Mouse (Mus musculus): Measurements from ENCODE around the gene Pld5. TPM values are rescaled to one million over a fixed set of nuclear protein-coding genes. Genes with fewer than 3 reads are reported as not detected.
"Not testable (repeated sequence)": the region's sequence is repeated elsewhere in the genome, so short reads cannot be mapped to it uniquely, and the experiment has no call there.

The Pld5 gene
- total RNA-seq, 4 experiments from 2014 or later: 0.14 to 0.25 (median 0.24) TPM; not detected in 1

GRCm38 (mm10) chr1:176043056-176043455 lies 232.1 kb downstream of the Pld5 start:
- no peak for DNase-seq (ENCODE audit: low spot score)

GRCm38 (mm10) chr1:176039923-176040322 lies 235.2 kb downstream of the Pld5 start:
- DNase-seq (ENCODE audit: low spot score): no peak

- no peak for DNase-seq (ENCODE audit: low spot score)
Measured at GRCm38 (mm10) chr1:176036028-176036427, 239.1 kb downstream of the Pld5 start.

GRCm38 (mm10) chr1:176034699-176035098 lies 240.4 kb downstream of the Pld5 start:
- no peak for DNase-seq (ENCODE audit: low spot score)

- DNase-seq (ENCODE audit: low spot score): no peak
Measured at GRCm38 (mm10) chr1:176033698-176034097, 241.4 kb downstream of the Pld5 start.

DNA sequence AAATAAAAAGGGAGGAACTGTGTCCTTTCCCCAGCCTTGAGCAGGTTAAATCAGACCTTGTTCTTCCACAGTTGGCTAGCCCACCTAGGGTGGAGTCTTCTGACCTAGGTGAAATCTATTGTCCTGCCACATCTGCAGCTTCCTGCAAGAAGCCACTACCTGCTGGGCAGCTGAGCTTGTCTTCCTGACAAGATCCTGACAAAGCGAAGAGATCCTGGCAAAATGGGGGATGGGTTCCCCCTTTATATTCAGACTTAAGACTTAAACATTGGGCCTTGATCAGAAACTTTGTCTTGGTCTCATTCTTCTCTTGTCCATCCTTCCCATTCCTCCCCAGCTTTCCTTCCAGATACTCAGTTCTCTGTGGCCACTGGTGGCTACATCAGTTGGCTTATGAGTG lies 246.0 kb downstream of the Pld5 start:
- DNase-seq (ENCODE audit: low spot score): no peak

GRCm38 (mm10) chr1:176028397-176028796 lies 246.7 kb downstream of the Pld5 start:
- DNase-seq (ENCODE audit: low spot score): no peak

DNA sequence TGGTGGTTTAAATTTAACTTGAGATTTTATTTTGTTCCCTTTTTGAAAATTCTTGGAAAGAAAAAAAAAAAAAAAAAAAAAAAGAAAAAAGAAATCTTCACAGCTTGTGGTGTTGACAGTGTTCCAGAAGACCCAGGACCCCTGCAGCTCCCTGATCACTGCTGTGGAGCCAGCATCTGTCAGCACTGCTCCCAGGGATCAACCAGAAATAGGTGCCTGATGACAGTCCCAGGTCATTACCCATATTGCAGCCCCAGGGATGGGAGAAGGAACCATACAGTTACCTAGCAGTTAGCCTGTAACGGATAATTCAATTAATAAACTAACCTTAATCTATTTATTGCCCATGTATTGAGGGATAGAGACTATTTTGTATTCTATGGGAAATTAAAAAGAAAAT lies 250.6 kb downstream of the Pld5 start:
- no peak for DNase-seq (ENCODE audit: low spot score)

DNA sequence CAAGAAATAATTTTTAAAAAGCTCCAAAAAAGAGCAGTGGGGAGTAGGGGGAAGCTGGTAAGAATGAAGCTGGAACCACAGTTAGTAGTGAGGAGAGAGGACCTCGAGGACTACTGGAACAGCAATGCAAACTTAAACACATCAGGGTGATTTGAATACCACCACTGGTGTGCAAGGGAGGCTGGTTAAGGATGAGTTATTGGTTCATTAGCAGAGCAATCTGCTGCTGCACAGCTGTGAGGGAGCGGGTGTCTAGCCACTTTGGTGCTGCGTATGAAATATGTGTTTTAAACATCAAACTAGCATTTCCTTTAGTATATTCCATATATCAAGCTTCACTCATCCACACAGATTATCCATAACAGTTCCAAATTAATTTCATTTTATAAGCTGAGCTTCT lies 256.6 kb downstream of the Pld5 start:
- DNase-seq (ENCODE audit: low spot score): no peak

GRCm38 (mm10) chr1:176016076-176016475 lies 259.0 kb downstream of the Pld5 start:
- DNase-seq (ENCODE audit: low spot score): no peak

DNA sequence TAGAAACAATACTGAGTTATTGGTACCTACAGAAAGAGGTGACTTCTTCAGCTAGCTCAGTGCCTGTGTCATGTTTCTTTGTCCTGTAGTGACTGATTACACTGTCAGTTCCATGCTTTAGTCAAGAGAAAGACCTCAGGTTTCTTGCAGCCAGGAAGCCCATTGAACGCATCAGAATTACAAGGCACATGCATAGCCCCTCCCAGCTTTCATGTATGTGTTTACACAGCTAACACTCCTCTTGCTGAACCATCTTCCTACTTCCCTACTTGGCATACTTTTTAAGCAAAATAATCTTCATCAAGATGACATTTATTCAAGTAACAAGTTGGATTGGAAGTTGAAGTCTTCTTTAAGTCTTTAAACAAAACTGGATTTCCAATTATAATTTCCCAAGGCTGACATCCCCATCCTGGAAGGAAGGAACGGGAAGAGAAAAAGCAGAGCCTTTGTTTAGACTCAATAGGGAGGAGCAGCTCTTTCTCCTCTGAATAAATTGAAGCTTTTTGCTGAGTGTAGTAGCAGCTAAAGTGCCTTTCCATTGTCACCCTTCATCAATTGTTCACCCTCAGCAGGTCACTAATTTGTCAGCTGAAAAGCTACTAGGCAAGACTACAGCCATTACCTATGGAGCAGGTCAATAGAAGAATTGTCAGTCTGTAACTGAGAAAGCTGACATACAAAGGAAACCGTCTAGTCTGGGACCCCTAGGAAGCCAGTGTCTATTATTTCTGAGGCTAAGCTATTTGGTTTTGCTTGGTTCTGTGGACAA lies 261.4 kb downstream of the Pld5 start:
- no peak for DNase-seq (ENCODE audit: low spot score)

DNA sequence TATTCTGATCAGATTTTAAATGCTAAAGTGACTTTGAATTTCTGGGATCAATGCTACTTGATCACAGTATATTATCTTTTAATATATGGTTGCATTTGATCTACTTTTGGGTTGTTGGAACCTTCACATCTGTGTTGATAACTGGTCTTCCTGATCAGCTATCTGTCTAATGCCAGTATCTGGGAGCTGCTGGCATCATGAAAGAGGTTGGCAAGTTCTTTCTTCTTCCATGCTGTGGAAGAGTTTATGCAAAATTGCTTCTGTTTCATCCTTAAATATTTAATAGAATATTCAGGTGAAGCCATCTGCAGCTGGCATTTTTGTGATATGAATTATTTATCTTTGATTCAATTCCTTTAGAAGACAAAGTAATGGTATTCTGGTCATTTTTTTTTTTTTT lies 263.6 kb downstream of the Pld5 start:
- no peak for DNase-seq (ENCODE audit: low spot score)

- DNase-seq (ENCODE audit: low spot score): no peak
Measured at GRCm38 (mm10) chr1:176011072-176011471, 264.0 kb downstream of the Pld5 start.

- DNase-seq (ENCODE audit: low spot score): no peak
Measured at GRCm38 (mm10) chr1:176008411-176008810, 266.7 kb downstream of the Pld5 start.

DNA sequence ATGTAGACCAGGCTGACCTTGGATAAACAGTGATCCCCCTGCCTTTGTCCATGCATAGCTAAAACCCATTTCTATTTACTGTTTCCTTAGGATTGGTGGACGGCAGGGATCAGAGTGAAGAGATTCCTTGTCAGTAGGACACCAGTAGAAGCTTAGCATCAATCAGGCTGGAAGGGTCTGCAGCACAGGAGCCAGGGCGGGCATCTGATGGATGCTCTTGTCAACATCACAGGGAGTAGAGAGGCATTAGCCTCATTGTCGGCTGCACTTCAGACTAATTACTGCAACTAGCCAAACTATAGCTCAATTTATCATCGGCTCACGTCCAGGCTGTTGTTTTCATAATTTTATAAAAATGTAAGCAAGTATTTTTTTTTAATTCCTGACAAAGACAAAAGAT lies 274.5 kb downstream of the Pld5 start:
- no peak for DNase-seq (ENCODE audit: low spot score)

DNA sequence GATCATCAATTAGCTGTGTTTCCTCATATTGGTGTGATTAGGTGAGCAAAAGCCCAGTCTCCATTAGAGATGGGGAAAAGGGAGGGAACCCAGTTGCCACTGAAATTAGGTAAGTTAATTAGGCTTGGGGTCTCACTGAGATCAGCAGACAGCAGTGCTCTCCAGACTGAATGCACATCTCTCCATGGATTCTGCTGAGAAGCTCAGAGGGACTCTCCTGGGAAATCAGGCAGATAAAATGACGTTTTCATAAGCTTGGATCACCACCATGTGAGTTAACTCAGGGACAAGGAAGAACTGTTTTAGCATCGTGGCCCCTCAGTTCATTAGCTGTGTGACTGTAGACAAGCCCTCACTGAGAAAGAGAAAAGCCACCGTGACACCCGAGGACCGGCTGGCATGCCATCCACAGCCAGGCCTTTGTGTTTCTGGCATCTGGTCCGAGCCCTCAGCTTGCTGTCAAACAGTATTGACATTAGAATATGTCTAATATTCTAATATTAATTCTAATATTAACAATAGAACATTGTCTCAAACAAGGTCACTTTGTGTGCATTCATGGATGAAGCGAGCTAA lies 277.9 kb downstream of the Pld5 start:
- DNase-seq (ENCODE audit: low spot score): no peak

GRCm38 (mm10) chr1:175988912-175989311 lies 286.2 kb downstream of the Pld5 start:
- no peak for DNase-seq (ENCODE audit: low spot score)

- DNase-seq (ENCODE audit: low spot score): no peak
Measured at GRCm38 (mm10) chr1:175988448-175988847, 286.7 kb downstream of the Pld5 start.

DNA sequence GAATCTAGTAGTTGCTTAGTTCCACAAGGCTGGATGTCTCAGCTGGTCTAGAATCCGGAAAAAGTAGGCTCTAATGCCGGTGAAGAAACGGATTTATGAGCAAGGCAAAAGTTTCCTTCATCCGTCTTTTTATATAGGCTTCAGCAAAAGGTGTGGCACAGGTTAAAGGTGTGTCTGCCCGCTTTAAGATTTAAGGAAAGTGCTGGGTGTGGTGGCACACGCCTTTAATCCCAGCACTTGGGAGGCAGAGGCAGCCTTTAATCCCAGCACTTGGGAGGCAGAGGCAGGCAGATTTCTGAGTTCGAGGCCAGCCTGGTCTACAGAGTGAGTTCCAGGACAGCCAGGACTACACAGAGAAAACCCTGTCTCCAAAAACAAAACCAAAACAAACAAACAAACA lies 296.1 kb downstream of the Pld5 start, which contains the start of gene Rbm8a2:
TSS of gene Rbm8a2 (minus strand) at position 101 of the 400 bp plus-strand sequence.
- DNase-seq (ENCODE audit: low spot score): not testable (repeated sequence)

- DNase-seq (ENCODE audit: low spot score): no peak
Measured at GRCm38 (mm10) chr1:175970710-175971109, 304.4 kb downstream of the Pld5 start.

GRCm38 (mm10) chr1:175967004-175967745 lies 307.9 kb downstream of the Pld5 start:
- DNase-seq (ENCODE audit: low spot score): no peak

DNA sequence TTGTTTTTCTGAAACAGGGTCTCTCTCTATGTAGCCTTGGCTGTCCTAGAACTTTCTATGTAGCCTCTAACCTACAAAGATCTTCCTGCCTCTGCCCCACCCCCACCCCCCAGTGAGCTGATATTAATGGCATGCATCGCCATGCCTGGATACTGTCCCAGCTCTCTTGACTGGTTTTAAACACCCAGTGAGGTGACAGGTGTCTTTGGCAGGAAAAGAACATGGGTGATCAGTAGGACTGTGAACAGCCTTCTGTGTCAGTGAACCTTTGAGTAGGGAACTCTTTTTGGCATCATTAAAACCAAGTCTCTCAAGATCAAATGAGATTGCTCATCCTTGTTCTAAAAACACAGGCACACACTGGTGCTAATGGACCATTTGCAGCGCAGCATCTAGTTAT lies 313.3 kb downstream of the Pld5 start:
- DNase-seq (ENCODE audit: low spot score): no peak

GRCm38 (mm10) chr1:175950851-175951250 lies 324.3 kb downstream of the Pld5 start:
- no peak for DNase-seq (ENCODE audit: low spot score)
